Mouse (Mus musculus) cerebral cortex, adult 2 months (tissue): ENCODE data around the gene Clip3.

ENCODE experiments used
- WGBS: fragments of 180-500 bp; shearing (Covaris S2); methylation state at CpG from one replicate; pipeline ENCODE4 v1.1.7; 2018; 5-methylcytosine and 5-hydroxymethylcytosine counted together

The Clip3 gene

GRCm38 (mm10) chr7:30295103-30295502 is 3.6 kb downstream of the Clip3 start:
- WGBS, result 34% methylated on average over 10 of the region's 10 CpGs

- 91% methylated on average over 15 of the region's 15 CpGs for WGBS
Observed at GRCm38 (mm10) chr7:30296816-30297215, 5.3 kb downstream of the Clip3 start.

GRCm38 (mm10) chr7:30297266-30297665 is 5.7 kb downstream of the Clip3 start:
- WGBS, result 79% methylated on average over 16 of the region's 16 CpGs

- 42% methylated on average over 3 of the region's 3 CpGs for WGBS
Observed at GRCm38 (mm10) chr7:30300914-30301313, 9.4 kb downstream of the Clip3 start.

- WGBS, result 81% methylated on average over 16 of the region's 16 CpGs
Observed at GRCm38 (mm10) chr7:30306083-30306779, 14.7 kb downstream of the Clip3 start.

GRCm38 (mm10) chr7:30308076-30309005 is 16.8 kb downstream of the Clip3 start, which contains the start of gene Alkbh6:
Alkbh6 (plus strand) TSS chr7:30308717.
- WGBS, result 4% methylated on average over 27 of the region's 27 CpGs

- 61% methylated on average over 15 of the region's 15 CpGs for WGBS
Observed at GRCm38 (mm10) chr7:30309395-30310129, 18.0 kb downstream of the Clip3 start.

GRCm38 (mm10) chr7:30310136-30310535 is 18.6 kb downstream of the Clip3 start:
- WGBS, result 88% methylated on average over 12 of the region's 12 CpGs

- WGBS, result 64% methylated on average over 27 of the region's 27 CpGs
Observed at GRCm38 (mm10) chr7:30313666-30314320, 22.3 kb downstream of the Clip3 start.

- WGBS, result 40% methylated on average over 9 of the region's 9 CpGs
Observed at GRCm38 (mm10) chr7:30314721-30315155, 23.2 kb downstream of the Clip3 start, which contains the start of gene Syne4. Syne4 (plus strand) TSS chr7:30314807.

- 85% methylated on average over 13 of the region's 13 CpGs for WGBS
Observed at GRCm38 (mm10) chr7:30315559-30316529, 24.3 kb downstream of the Clip3 start.

- 96% methylated on average over 3 of the region's 3 CpGs for WGBS
Observed at GRCm38 (mm10) chr7:30318142-30318541, 26.6 kb downstream of the Clip3 start.

GRCm38 (mm10) chr7:30320946-30321345 is 29.4 kb downstream of the Clip3 start:
- 79% methylated on average over 2 of the region's 2 CpGs for WGBS

- under 1% methylated on average over 63 of the region's 63 CpGs for WGBS
Observed at GRCm38 (mm10) chr7:30321539-30322284, 30.2 kb downstream of the Clip3 start, which contains the start of gene E130208F15Rik. E130208F15Rik (plus strand) TSS chr7:30321740.

- WGBS, result 1% methylated on average over 20 of the region's 20 CpGs
Observed at GRCm38 (mm10) chr7:30322285-30322667, 30.7 kb downstream of the Clip3 start.

GRCm38 (mm10) chr7:30322865-30323264 is 31.3 kb downstream of the Clip3 start:
- 28% methylated on average over 6 of the region's 6 CpGs for WGBS

- whole genome bisulfite sequencing, result 71% methylated on average over 3 of the region's 3 CpGs
Observed at GRCm38 (mm10) chr7:30323795-30324194, 32.3 kb downstream of the Clip3 start, which contains the start of gene Sdhaf1. Sdhaf1 (minus strand) TSS chr7:30323895.

GRCm38 (mm10) chr7:30324300-30324944 is 32.9 kb downstream of the Clip3 start:
- 65% methylated on average over 5 of the region's 5 CpGs for WGBS

GRCm38 (mm10) chr7:30325364-30325763 is 33.8 kb downstream of the Clip3 start:
- WGBS, result 42% methylated on average over 2 of the region's 2 CpGs
